Mouse (Mus musculus) ES-Bruce4 (cell line): ENCODE data around the gene Orm3.

Source experiments
- CTCF ChIP-seq: IDR thresholded peaks from one replicate; pipeline ENCODE4 v1.8.1; 2011; ENCODE audit warnings: low read depth, low read length
- POLR2A ChIP-seq: IDR thresholded peaks from one replicate; pipeline ENCODE4 v1.8.1; 2011; ENCODE audit warnings: low read length; ENCODE audit not compliant: insufficient read depth

- TF ChIP-seq POLR2A (no peak), CTCF (no peak)
Observed at GRCm38 (mm10) chr4:63323275-63323815, 32.6 kb upstream of the Orm3 start.
